Mouse (Mus musculus) heart, embryonic 11.5 days (tissue): ENCODE measurements around the gene Gab1. TPM values are rescaled to one million over a fixed set of nuclear protein-coding genes. Genes with fewer than 3 reads are reported as not detected.

Experiments
- ATAC-seq: fragments of 200-750 bp; cut with Nextera tagmentation; replicated peaks from 2 replicates; pipeline ENCODE4 v1.8.0; 2017; ENCODE audit warnings: moderate library complexity; ENCODE audit not compliant: insufficient number of reproducible peaks, low FRiP score, low TSS enrichment
- H3K27ac ChIP-seq: fragments of 300-500 bp; sonication (generic); 2 replicates; pipeline ENCODE4 v1.5.1; 2014; ENCODE audit warnings: mild to moderate bottlenecking, low read depth, low read length
- H3K27me3 ChIP-seq: fragments of 300-500 bp; sonication (generic); 2 replicates; pipeline ENCODE4 v1.6.1; 2014; ENCODE audit warnings: mild to moderate bottlenecking, low read length, mixed read lengths; ENCODE audit not compliant: control insufficient read depth, insufficient read depth
- H3K36me3 ChIP-seq: fragments of 300-500 bp; sonication (generic); 2 replicates; pipeline ENCODE4 v1.6.1; 2014; ENCODE audit warnings: mild to moderate bottlenecking, low read length, moderate library complexity, mixed read lengths; ENCODE audit not compliant: control insufficient read depth, insufficient read depth
- H3K4me1 ChIP-seq: fragments of 300-500 bp; sonication (generic); 2 replicates; pipeline ENCODE4 v1.6.1; 2014; ENCODE audit warnings: low read length; ENCODE audit not compliant: control insufficient read depth, insufficient read depth
- H3K4me2 ChIP-seq: fragments of 300-500 bp; sonication (generic); 2 replicates; pipeline ENCODE4 v1.6.1; 2014; ENCODE audit warnings: mild to moderate bottlenecking, moderate library complexity
- H3K4me3 ChIP-seq: fragments of 300-500 bp; sonication (generic); 2 replicates; pipeline ENCODE4 v1.5.1; 2014; ENCODE audit warnings: low read depth, low read length
- H3K9ac ChIP-seq: fragments of 300-500 bp; sonication (generic); 2 replicates; pipeline ENCODE4 v1.6.1; 2014; ENCODE audit warnings: mild to moderate bottlenecking, low read depth, low read length, moderate library complexity
- H3K9me3 ChIP-seq: fragments of 300-500 bp; sonication (generic); replicated peaks from 2 replicates; pipeline ENCODE4 v1.6.1; 2016; ENCODE audit warnings: low read length; ENCODE audit not compliant: control insufficient read depth
- WGBS: fragments of 180-500 bp; shearing (Covaris S2); extraction: QIAGEN DNeasy Blood & Tissue Kit; methylation state at CpG from one replicate; pipeline ENCODE4 v1.1.7; 2014; ENCODE audit not compliant: insufficient replicate concordance; 5-methylcytosine and 5-hydroxymethylcytosine counted together
- polyA plus RNA-seq: library from polyadenylated mRNA; unstranded; fragments of >200 nt; fragmentation: Nextera tagmentation; extraction: Ambion mirVana; gene quantifications from 2 replicates; pipeline ENCODE4 v1.2.1, GENCODE M21; 2014

Gab1 gene
- polyA plus RNA-seq, 1 experiment from 2014 or later: 35.0 TPM

GRCm38 (mm10) chr8:80856606-80857005, 23.7 kb downstream of the Gab1 start:
- Histone ChIP-seq H3K4me1 (peaks cover 45% of the 10 kb centered on the region), H3K27me3 (no peaks in the 10 kb centered on the region), H3K4me3 (no peak overlapping the region), H3K9ac (no peak overlapping the region), H3K27ac (no peak overlapping the region), H3K36me3 (peaks cover 3% of the 10 kb centered on the region; the same call in 1 of the 2 replicates), H3K9me3 (no peaks in the 10 kb centered on the region), H3K4me2 (no peak overlapping the region)
- no peak for ATAC-seq
- WGBS: 70% methylated on average over 6 of the region's 6 CpGs

GRCm38 (mm10) chr8:80853622-80854021, 26.7 kb downstream of the Gab1 start:
- Histone ChIP-seq H3K9ac (peak overlapping the region; percentile 52; the same call in 1 of the 2 replicates), H3K4me3 (no peak overlapping the region), H3K36me3 (no peaks in the 10 kb centered on the region), H3K9me3 (no peaks in the 10 kb centered on the region), H3K27ac (peak overlapping the region; percentile 70), H3K4me1 (peaks cover 57% of the 10 kb centered on the region), H3K27me3 (no peaks in the 10 kb centered on the region), H3K4me2 (peak overlapping the region; percentile 46)
- 46% methylated on average over 13 of the region's 13 CpGs for WGBS
- ATAC-seq: no peak

- peak overlapping the region; percentile 70 for H3K27ac ChIP-seq
- H3K27me3 ChIP-seq: no peaks in the 10 kb centered on the region
- 39% methylated on average over 6 of the region's 6 CpGs for WGBS
- H3K9me3 ChIP-seq: no peaks in the 10 kb centered on the region
- no peak for ATAC-seq
- peak overlapping the region; percentile 46 for H3K4me2 ChIP-seq
- peaks cover 58% of the 10 kb centered on the region for H3K4me1 ChIP-seq
- H3K4me3 ChIP-seq: no peak overlapping the region
- no peaks in the 10 kb centered on the region for H3K36me3 ChIP-seq
- H3K9ac ChIP-seq: peak overlapping the region; percentile 52; the same call in 1 of the 2 replicates
Observed at GRCm38 (mm10) chr8:80853208-80853607, 27.1 kb downstream of the Gab1 start.

- WGBS: 43% methylated on average over 9 of the region's 9 CpGs
- H3K27me3 ChIP-seq: no peaks in the 10 kb centered on the region
- peak overlapping the region; percentile 52; the same call in 1 of the 2 replicates for H3K9ac ChIP-seq
- peak overlapping the region; percentile 70 for H3K27ac ChIP-seq
- H3K4me3 ChIP-seq: no peak overlapping the region
- no peaks in the 10 kb centered on the region for H3K9me3 ChIP-seq
- no peaks in the 10 kb centered on the region for H3K36me3 ChIP-seq
- no peak; the same call in none of the 2 replicates for ATAC-seq
- H3K4me2 ChIP-seq: peak overlapping the region; percentile 46
- peaks cover 56% of the 10 kb centered on the region for H3K4me1 ChIP-seq
Observed at GRCm38 (mm10) chr8:80852412-80853165, 27.7 kb downstream of the Gab1 start.

- WGBS: 30% methylated on average over 6 of the region's 6 CpGs
- Histone ChIP-seq H3K4me2 (no peak overlapping the region), H3K36me3 (no peaks in the 10 kb centered on the region)
Observed at GRCm38 (mm10) chr8:80851648-80852047, 28.7 kb downstream of the Gab1 start.

GRCm38 (mm10) chr8:80850013-80850412, 30.3 kb downstream of the Gab1 start:
- Histone ChIP-seq H3K4me3 (no peak overlapping the region), H3K36me3 (no peaks in the 10 kb centered on the region), H3K4me1 (peaks cover 56% of the 10 kb centered on the region), H3K9ac (no peak overlapping the region), H3K9me3 (no peaks in the 10 kb centered on the region), H3K27me3 (no peaks in the 10 kb centered on the region), H3K4me2 (no peak overlapping the region), H3K27ac (no peak overlapping the region)
- 73% methylated on average over 4 of the region's 4 CpGs for WGBS
- ATAC-seq: no peak

More at GRCm38 (mm10) chr8:80851648-80852047, 28.7 kb downstream of the Gab1 start:
- ATAC-seq: no peak
- Histone ChIP-seq H3K9me3 (no peaks in the 10 kb centered on the region), H3K27ac (peak overlapping the region; percentile 24; the same call in 1 of the 2 replicates), H3K4me1 (peaks cover 51% of the 10 kb centered on the region), H3K4me3 (no peak overlapping the region), H3K27me3 (no peaks in the 10 kb centered on the region), H3K9ac (peak overlapping the region; percentile 8; the same call in 1 of the 2 replicates)

- Histone ChIP-seq H3K27me3 (no peaks in the 10 kb centered on the region), H3K4me3 (no peak overlapping the region), H3K27ac (no peak overlapping the region), H3K9ac (no peak overlapping the region), H3K9me3 (no peaks in the 10 kb centered on the region), H3K4me2 (no peak overlapping the region), H3K4me1 (peaks cover 48% of the 10 kb centered on the region), H3K36me3 (no peaks in the 10 kb centered on the region)
- 75% methylated on average over 11 of the region's 11 CpGs for WGBS
- ATAC-seq: no peak
Observed at GRCm38 (mm10) chr8:80848631-80849030, 31.7 kb downstream of the Gab1 start.

- Histone ChIP-seq H3K36me3 (no peaks in the 10 kb centered on the region), H3K27me3 (no peaks in the 10 kb centered on the region), H3K9ac (no peak overlapping the region), H3K4me1 (peaks cover 41% of the 10 kb centered on the region), H3K27ac (no peak overlapping the region), H3K4me3 (no peak overlapping the region), H3K4me2 (no peak overlapping the region), H3K9me3 (no peaks in the 10 kb centered on the region)
- no peak for ATAC-seq
- 79% methylated on average over 9 of the region's 9 CpGs for WGBS
Observed at GRCm38 (mm10) chr8:80847912-80848311, 32.4 kb downstream of the Gab1 start.
